Mouse (Mus musculus) liver, postnatal 0 days (tissue): ENCODE data around the gene Add3.

Source experiments
- CTCF ChIP-seq: sonication (generic); IDR thresholded peaks from 2 replicates; pipeline ENCODE4 v1.5.1; 2016; ENCODE audit warnings: antibody characterized with exemption, low read depth
- EP300 ChIP-seq: IDR thresholded peaks from 2 replicates; pipeline ENCODE4 v1.6.1; 2016; ENCODE audit warnings: antibody characterized with exemption, low read depth, mild to moderate bottlenecking

DNA sequence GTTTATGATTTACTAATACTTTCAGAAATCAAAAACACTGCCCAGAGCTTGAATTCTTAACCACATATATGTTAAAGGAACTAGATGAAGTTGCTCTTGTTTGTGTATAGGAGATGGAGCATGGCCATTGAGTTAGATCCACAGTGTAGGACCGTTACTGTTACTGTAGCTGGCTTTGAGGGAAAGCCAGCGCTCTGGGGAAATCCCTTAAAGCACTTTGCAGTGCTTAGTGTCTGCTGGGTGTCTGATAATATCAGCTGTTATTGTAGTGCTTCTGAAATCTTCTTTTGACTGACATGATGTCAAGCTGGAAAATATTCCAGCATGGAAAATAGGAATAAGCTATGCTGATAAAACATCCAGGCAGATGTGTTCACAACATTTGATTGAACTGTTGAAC is 33.8 kb downstream of the Add3 start:
- TF ChIP-seq CTCF (no peak), EP300 (no peak)
